Mouse (Mus musculus) left cerebral cortex, adult 9 months (tissue): Measurements from ENCODE around the gene Pdia4.

Experiments
- DNase-seq, 2 experiments: peaks; one replicate each; pipeline ENCODE4 v3.0.0; 2022; ENCODE audit warnings: low spot score in 2 of 2

The Pdia4 gene

DNA sequence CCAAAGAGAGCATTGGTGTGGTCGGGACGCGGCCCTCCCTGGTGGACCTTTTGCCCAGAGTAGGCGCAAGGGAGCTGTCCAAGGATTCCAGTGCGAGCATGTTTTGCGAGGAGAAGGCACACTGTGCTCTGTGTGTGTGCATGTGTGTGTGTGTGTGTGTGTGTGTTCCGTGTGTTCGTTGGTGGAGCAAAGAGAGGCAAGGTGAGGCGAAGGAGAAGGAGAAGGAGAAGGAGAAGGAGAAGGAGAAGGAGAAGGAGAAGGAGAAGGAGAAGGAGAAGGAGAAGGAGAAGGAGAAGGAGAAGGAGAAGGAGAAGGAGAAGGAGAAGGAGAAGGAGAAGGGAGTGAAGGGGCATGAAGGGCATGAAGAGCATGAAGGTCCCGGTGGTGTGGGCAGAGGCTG lies 50.5 kb downstream of the Pdia4 start:
- peak in 1 of 2 experiments; percentile 6 for DNase-seq

- DNase-seq: peak in 1 of 2 experiments; percentile 1
These were observed 53.8 kb downstream of the Pdia4 start for GRCm38 (mm10) chr6:47759406-47759805.

DNA sequence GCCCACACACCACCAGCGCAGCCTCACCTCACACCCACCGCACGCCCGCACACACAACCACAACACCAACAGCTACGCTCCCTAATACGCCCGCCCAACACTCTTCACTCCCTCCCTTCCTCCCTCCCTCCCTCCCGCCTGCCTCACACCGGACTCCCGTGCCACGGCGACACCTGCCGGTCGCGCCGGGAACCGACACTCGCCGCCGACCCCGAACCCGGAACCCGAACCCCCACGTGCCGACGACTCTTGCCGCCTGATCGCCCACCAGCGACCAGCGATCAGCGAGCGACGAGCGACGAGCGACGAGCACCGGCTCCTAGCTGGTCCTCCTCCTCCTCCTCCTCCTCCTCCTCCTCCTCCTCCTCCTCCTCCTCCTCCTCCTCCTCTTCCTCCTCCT lies 55.4 kb downstream of the Pdia4 start:
- DNase-seq: peak; percentile 92 to 98

DNA sequence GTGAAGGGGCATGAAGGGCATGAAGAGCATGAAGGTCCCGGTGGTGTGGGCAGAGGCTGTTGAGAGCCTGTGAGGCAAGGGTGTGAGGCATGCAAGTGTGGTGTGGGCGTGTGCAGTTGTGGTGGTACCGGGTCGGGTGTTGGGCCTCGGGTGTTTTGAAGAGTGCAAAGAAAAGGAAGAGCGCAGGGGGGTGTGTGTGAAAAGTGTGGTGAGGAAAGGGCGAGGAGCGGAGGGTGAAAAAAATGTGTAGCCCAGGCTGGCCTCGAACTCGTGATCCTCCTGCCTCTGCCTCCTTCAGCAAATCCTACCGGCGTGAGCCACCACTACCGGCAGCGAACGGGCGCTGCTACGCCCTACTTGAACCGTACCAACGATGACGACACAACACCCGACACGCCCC lies 55.8 kb downstream of the Pdia4 start:
- DNase-seq: peak in 1 of 2 experiments; percentile 1

- DNase-seq: peak in 1 of 2 experiments; percentile 35
These were observed 60.1 kb downstream of the Pdia4 start for GRCm38 (mm10) chr6:47753144-47753543.

- DNase-seq: peak; percentile 85 to 97
These were observed 64.9 kb downstream of the Pdia4 start for GRCm38 (mm10) chr6:47748306-47748705.

- peak in 1 of 2 experiments; percentile 6 for DNase-seq
These were observed 65.3 kb downstream of the Pdia4 start for GRCm38 (mm10) chr6:47747886-47748285.
